Mouse (Mus musculus) CD4-positive helper T cell, adult 2 months (primary cell): ENCODE results near the gene Ndufaf2.

ENCODE experiments used
- DNase-seq: peaks from one replicate; pipeline ENCODE4 v3.0.0-alpha.2; 2012; ENCODE audit warnings: low read depth, missing footprints, low spot score

Gene Ndufaf2

GRCm38 (mm10) chr13:108158465-108159240 lies at the start of gene Ndufaf2, which contains the start of gene Ercc8:
Ndufaf2 (minus strand) TSS chr13:108158623.
Ercc8 (plus strand) TSS chr13:108158731.
- peak; percentile 92 for DNase-seq

GRCm38 (mm10) chr13:108208090-108208489 lies 49.7 kb upstream of the Ndufaf2 start:
- DNase-seq = no peak

GRCm38 (mm10) chr13:108207447-108207846 lies 49.0 kb upstream of the Ndufaf2 start:
- no peak for DNase-seq

- no peak for DNase-seq
Observed at GRCm38 (mm10) chr13:108204857-108205256, 46.4 kb upstream of the Ndufaf2 start.

GRCm38 (mm10) chr13:108195474-108195873 lies 37.1 kb upstream of the Ndufaf2 start:
- no peak for DNase-seq

GRCm38 (mm10) chr13:108191074-108191720 lies 32.8 kb upstream of the Ndufaf2 start:
- DNase-seq = peak; percentile 65

GRCm38 (mm10) chr13:108187994-108188393 lies 29.6 kb upstream of the Ndufaf2 start:
- DNase-seq = no peak

- no peak for DNase-seq
Observed at GRCm38 (mm10) chr13:108185530-108185929, 27.1 kb upstream of the Ndufaf2 start.

GRCm38 (mm10) chr13:108184743-108185255 lies 26.4 kb upstream of the Ndufaf2 start:
- DNase-seq = no peak

- no peak for DNase-seq
Observed at GRCm38 (mm10) chr13:108180821-108181220, 22.4 kb upstream of the Ndufaf2 start.

- no peak for DNase-seq
Observed at GRCm38 (mm10) chr13:108179618-108180017, 21.2 kb upstream of the Ndufaf2 start.

- DNase-seq = no peak
Observed at GRCm38 (mm10) chr13:108170511-108170910, 12.1 kb upstream of the Ndufaf2 start.

- peak; percentile 47 for DNase-seq
Observed at GRCm38 (mm10) chr13:108170002-108170401, 11.6 kb upstream of the Ndufaf2 start.

GRCm38 (mm10) chr13:108164621-108165020 lies 6.2 kb upstream of the Ndufaf2 start:
- no peak for DNase-seq

GRCm38 (mm10) chr13:108163912-108164311 lies 5.5 kb upstream of the Ndufaf2 start:
- no peak for DNase-seq

GRCm38 (mm10) chr13:108159963-108160362 lies 1.5 kb upstream of the Ndufaf2 start:
- DNase-seq = peak; percentile 29

- DNase-seq = no peak
Observed at GRCm38 (mm10) chr13:108159241-108159575, 785 bp upstream of the Ndufaf2 start.

- no peak for DNase-seq
Observed at GRCm38 (mm10) chr13:108157732-108158464, 525 bp downstream of the Ndufaf2 start.

- DNase-seq = no peak
Observed at GRCm38 (mm10) chr13:108157156-108157555, 1.3 kb downstream of the Ndufaf2 start.

- DNase-seq = peak; percentile 61
Observed at GRCm38 (mm10) chr13:108152650-108153372, 5.6 kb downstream of the Ndufaf2 start.

GRCm38 (mm10) chr13:108151782-108152181 lies 6.6 kb downstream of the Ndufaf2 start:
- peak; percentile 49 for DNase-seq
